Mouse (Mus musculus) neutrophil, adult 5-6 weeks (primary cell): ENCODE measurements around the gene Isg20l2. TPM values are rescaled to one million over a fixed set of nuclear protein-coding genes. Genes with fewer than 3 reads are reported as not detected.
A peak's percentile ranks its signal among the peaks of the same experiment; 100 is the strongest.

ENCODE experiments used
- ATAC-seq: fragments of 151-379, 151-347 bp; 2 replicates; pipeline ENCODE4 v1.8.0; 2017; ENCODE audit warnings: mild to moderate bottlenecking, moderate TSS enrichment; ENCODE audit not compliant: insufficient number of reproducible peaks, poor library complexity, low FRiP score, severe bottlenecking; ENCODE audit errors: extremely low read depth
- total RNA-seq: library from RNA; stranded (forward); fragments of 200-1000 nt; gene quantifications from 2 replicates; pipeline ENCODE4 v1.2.3, GENCODE M21; 2017

The Isg20l2 gene
- total RNA-seq, 1 experiment from 2014 or later, result 32.5 TPM

DNA sequence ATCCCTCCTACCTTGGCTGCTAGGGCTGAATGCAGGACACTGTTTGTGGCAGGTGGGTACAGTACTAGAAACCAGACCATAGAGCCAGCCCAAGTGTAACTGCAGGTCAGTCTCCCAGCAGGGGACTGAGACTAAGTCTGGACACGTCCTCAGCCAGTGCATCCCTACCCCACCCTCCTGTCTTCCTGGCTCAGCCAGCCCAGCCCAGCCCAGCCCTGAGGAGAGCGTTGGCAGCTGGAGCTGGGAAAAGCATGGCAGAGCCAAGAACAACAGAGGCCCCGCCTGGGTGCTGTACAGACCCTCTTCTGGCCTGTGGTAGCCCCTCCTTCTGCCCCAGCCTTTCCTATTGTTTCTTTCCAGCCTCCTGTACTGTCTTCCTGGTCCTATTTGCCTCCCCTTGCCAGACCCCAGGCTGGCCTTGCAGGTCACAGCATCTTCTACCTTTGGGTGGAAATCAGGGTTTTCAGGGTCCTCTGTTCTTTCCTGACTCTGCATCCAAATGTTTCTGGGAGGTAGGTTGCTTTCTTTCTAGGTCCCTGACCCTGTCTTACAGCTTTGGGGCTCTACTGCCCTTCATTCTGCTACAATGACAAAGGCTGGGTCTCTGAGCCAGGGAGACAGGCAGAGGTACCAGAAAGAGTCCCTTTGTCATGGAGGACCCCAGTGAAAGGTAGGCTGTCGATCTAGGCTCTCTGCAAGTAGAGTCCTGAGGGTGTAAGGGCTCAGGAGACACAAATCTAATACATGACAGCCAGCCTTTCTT lies 14.9 kb downstream of the Isg20l2 start:
- no peak for ATAC-seq

DNA sequence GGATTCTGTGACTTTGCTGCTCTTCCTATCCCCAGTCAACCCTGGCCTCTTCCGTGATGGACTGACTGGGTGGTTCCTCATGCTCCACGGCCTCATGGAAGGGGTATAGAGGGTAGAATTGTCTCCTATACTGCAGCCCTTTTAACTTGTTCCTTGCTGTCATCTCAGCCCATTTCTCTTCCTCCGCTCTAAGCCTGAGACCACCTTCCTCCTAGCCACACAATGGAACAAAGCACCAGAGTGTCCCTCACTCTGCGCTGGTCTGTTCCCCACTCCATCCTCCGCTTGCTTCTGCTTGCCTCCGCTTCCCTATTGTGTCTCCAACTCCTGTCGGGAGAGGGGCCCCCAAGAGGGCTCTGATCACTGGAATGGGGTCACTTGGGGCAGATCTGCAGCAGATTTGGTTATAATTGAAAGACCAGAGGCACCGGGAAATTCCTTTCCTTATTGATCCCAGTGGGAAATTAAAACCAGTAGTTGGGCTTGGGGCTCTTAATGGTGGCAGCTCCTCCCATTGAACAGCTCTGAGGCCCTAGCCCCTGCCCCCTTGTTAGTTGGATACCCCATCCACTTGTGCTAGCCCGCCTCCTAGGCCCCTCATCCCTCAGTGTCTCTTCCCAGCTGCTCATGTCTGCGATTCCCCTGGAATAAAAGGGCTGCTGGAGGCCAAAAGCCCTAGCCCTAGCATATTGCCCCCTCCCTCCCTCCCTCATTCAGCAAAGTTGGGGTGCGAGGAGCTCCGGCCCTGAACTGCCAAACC lies 15.8 kb downstream of the Isg20l2 start:
- ATAC-seq, result no peak

DNA sequence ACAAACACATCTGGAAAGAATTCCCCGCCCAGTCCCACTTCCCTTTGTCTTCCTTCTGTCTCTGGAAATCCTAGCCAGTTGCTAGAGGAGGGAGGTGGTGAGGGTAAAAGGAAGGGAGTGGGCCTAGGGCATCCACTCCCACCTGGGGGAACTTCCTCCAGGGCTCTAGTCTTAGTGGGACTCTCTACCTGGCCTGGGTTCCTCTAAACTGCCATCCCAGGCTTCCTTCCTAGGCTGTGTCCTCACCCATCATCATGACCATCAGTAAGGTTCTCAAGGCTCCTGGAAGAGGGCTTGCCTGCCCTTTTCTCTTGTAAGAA lies 16.4 kb downstream of the Isg20l2 start:
- no peak for ATAC-seq

DNA sequence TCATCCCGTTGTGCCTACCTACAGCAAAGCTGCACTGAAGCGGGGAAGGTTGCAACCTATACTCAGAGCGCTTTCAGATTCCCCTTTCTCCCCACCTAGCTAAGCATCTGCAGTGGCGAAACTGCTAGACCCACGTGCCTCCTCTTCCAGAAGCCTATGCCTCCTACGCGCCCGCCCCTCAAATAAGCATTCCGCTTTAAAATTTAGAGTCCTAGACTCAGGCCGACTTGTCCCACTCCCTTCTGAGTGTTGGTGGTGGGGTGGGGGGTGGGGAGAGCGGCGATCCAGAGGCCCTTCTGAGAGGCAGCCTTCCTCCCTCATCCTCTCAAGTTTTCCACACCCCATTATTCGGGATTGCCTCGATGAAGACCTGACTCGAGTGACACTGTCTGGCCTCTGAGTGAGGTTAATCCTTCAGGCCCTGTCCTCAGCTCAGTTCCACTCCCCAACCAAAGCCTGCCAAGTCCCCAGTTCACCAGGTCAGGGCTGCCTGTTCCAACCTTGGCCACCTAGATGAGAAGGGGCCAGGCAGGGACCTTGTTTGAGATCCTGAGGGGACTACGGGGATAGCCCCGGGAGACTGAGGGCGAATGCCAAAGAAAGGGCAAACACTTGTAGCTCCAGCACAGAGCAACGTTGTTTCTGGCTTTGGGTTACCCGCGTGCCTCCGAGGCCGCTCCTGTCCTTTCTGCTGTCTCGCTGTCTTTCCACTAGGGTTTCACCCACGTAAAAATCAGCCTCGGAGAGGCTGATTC lies 17.1 kb downstream of the Isg20l2 start:
- no peak for ATAC-seq

DNA sequence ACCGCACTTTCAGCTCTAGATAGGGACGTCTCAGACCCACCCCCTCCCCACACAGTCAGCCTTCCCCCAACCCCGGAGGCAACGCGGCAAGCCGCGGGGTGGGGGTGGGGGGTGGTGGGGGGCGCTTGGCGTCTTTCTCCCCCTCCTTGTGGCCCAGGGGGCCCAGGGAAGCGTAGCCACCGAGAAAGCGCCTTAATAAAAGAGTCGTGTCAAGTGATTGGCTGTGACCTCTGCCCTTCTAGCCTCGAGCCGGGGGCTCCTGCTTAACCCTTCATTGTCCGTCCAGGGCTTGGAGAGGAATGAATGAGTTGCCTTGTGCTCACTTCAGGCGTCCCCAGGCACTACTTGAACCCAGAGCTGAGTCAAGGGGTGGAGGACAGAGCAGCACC lies 17.7 kb downstream of the Isg20l2 start:
- ATAC-seq, result no peak

DNA sequence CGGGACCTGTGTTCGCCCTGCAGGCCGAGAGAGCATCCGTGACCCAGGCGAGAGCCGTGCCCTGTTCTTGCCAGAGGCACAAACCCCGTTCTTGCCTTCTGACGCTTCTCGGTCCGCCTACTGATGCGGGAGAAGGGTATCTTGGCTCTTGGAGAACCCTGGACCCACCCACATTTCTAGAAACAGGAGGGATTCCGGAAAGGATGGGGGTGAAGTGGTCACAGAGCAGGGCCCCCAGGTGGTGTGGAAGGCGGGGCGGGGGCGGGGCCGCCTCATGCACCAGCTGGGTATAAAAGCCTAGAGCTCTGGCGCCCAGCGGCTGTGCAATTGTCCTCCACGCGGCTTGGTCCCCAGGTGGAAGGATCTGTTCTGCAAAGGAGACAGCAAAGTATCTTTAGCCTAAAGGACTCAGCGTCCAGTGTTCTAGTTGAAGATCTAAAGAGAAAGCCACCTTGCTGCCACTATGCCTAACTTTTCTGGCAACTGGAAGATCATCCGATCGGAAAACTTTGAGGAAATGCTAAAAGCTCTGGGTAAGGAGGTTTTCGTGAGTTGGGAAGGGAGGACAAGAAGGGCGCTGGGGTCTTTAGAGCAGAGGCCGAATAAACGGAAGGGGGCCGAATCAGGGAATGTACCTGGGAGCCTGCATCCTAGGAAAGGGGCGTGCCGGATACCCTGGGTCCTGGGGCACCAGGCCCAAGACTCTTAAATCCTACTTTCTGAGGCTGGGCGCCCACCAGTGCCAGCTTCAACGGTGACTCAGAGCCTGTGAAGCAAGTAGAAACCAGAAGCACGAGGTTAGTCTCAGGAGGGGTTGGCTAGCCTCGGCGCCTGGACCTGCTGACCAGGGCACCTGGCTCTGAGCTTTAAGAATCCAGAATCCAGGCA lies 18.5 kb downstream of the Isg20l2 start, which contains the start of gene Crabp2:
TSS of gene Crabp2 (plus strand) at position 289 of the 888 bp plus-strand sequence.
- no peak for ATAC-seq

DNA sequence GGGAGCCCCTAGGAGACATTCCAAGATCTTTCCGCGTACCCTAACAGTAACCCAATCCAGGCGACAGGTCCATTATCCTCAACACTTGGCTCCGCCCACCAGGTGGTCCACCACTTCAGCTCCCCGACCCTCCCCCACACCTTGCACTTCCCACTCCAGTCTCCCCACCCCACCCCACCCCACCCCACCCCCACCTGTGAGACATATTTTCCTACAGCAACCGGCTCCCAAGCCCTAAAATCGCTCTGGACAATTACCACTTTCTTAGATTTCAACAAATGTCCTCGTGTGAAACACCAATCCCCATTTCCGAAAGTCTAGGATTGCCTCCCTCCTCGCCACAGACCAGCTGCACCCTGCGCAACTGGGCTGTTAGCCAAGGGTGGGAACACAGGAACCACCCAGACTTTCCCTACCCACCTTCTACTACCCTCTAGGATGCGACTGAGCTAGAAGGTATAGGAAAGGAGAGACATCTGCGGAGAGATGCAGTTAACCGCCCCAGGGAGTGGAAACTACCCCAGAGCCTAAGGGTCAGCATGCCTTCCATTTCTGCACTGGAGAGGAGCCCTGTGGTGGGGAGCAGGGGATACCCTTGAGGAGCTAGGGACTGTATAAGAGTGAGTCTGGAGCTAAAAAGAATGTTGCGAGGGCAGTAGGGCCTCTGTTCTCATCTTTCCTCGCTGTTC lies 19.3 kb downstream of the Isg20l2 start:
- no peak for ATAC-seq

DNA sequence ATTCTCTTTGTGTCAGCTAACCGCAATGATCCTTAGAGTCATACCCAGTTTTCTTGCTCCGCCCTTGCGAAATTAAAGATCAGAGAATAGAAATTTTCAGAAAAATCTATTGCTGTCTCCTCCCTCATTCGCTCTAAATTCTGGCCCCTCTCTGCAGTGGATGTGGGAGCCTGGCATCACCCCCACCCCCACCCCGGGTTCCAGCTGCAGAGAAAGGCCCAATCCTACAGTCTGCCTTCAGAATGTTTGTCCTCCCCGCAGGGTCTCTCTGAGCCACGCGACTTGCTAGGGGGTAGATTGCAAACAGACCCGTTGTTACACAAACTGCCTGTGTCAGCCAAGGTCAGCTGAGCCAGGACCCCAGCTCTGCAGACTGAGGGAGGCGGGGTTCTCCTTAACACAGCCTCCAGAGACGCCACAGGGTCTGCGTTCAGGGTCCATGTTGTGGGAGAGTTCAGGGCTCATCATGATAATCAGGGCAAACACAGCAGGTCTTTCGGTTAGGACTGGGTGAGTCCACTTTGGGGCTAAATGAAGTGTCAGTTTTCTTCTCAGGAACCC lies 19.9 kb downstream of the Isg20l2 start:
- no peak for ATAC-seq

DNA sequence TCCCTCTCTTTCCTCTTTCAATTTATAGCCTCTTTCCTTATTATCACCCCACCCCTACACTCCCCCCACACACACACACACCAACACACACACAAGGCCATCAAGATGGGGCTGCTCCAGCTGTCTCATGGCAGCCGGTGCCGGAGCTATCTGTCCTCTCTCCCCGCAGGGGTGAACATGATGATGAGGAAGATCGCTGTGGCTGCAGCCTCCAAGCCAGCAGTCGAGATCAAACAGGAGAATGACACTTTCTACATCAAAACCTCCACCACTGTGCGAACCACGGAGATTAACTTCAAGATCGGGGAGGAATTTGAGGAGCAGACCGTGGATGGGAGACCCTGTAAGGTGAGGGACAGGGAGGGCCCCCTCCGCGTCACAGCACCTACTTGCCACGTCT lies 21.8 kb downstream of the Isg20l2 start:
- ATAC-seq, result no peak

DNA sequence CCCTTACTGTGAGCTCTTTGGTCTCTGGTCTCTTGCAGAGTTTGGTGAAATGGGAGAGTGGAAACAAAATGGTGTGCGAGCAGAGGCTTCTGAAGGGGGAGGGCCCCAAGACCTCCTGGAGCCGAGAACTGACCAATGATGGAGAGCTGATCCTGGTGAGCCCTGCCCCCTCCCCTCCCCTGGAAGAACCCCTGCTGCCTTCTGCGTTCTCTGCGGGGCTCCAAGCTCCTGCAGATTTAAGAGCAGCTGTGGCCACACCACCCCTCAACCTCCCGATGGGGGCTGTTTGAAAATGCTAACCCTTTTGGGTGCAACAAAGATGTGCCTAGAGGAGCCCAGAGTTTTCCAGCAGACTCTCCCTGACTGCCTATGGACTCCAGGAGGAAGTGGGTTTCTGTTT lies 22.3 kb downstream of the Isg20l2 start:
- ATAC-seq, result no peak

DNA sequence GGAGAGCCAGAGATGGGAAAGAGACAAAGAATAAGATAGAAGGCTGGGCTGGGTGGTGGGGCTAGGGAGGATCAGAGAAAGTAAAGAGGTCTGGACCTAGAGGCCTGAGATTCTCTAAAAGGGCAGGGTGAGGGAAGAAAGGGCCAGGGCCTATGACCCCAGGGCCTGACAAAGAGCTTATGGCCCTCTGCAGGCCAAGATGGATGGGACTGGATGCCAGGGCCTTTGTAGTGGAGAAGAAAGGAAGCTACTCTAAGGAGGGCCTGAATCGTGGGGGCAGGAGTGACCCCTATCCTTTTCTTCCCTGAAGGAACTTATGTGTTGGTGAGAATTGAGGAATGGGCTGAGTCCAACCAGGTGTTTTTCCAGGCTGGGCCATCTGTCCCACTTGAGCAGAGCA lies 27.9 kb downstream of the Isg20l2 start:
- no peak for ATAC-seq

DNA sequence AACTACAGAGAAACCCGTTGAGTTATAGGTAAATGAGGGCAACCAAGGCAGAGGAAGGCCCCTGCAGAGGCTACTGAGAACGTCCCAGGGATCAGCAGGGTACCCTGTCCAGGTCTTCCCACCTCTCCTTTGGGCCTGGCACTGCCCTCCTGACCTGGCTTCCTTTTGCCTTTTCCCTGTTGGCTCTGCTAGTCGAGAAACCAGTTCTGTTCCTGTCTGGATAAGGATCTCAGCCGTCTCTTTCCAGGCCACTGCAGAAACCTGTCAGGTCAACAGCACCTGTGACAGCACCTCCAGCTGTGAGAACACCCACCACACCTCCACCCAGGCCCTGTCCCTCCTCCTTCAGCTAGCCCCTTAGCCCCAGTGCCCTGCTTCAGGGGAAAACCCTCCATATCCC lies 28.4 kb downstream of the Isg20l2 start:
- no peak for ATAC-seq

DNA sequence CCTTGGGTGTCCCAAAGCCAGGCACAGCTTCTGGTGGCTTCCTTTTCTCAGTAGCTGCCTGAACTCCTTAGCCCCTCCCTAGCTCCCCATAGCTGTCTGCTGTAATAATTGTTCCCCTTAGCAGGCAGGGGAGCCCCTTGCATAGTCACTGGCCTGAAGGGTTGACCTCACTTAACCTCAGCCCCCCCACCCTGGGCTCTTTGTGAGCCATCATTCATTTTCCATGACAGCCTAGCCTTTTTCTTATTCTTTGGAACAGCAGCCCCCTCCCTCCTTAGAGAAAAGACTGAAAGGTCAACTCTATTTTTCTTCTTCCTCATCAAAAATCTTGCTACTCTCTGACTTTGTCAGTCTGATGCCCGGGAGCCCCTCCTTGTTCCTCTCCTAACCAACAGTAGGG lies 28.9 kb downstream of the Isg20l2 start:
- ATAC-seq, result no peak

DNA sequence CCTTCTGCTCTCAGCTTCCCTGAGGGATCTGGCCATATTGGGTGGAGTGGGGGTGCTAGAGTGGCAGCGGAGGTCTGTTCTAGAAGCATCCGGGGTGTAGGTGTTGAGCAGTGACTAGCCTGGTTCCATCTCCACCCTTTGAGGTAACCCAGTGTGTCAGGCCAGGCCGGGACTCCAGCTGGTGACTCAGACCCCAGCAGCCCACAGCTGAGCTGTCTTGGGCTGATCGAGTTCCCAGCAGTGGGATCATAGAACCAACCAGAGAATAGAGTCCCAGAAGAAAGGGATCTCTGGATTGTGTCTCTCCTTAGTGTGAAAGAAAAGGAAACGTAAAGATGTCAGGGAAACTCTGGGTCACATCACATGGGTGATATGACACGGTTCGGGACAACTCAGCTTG lies 29.3 kb downstream of the Isg20l2 start:
- no peak for ATAC-seq

DNA sequence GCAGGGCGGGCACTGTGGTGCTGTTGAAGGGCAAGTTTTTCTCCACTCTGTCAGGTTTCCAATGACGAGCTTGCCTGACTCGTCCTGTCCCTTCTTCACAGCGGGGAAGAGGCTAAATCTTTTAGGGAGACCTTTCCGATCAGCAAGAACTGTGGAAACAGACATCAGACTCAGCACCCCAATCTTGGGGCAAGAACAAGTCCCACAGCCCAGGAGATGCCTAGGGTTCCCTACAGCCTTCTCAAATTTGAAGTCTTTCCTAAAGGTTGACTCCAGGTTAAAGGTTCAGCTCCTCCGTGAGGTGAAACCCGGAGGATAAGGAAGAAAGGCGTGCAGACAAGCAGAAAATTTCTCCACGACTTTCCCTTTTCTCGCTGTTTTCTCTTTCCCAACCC lies 30.1 kb downstream of the Isg20l2 start:
- ATAC-seq, result no peak

DNA sequence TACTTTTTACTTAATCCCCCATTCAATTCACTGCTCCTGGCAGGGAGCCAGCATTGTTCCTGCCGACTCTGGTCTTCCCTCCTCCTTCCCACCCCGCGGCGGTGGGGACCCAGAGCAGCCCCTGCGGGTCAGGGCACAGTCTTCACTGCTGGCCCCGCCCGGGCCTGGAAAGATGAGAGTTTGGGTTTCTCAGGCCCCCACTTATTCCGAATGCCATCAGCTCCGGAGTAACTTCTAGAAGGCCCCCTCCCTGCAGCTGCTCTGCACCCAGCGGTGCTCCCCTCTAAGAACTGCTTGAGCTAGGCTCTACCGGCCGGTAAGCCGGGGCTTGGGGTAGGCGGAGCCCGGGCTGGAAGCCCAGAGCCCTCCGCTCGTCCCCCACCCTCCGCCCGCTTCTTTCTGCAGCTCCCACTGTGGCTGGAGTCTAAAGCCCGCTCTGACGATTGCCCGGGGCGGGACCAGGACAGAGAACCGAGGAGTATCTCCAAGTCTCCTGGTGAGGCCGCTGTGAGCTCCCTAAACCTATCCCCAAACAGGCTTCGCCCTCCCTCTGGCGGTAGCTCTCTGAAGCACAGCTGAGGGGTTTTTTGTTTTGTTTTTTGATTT lies 30.6 kb downstream of the Isg20l2 start:
- peak; percentile 71 for ATAC-seq

DNA sequence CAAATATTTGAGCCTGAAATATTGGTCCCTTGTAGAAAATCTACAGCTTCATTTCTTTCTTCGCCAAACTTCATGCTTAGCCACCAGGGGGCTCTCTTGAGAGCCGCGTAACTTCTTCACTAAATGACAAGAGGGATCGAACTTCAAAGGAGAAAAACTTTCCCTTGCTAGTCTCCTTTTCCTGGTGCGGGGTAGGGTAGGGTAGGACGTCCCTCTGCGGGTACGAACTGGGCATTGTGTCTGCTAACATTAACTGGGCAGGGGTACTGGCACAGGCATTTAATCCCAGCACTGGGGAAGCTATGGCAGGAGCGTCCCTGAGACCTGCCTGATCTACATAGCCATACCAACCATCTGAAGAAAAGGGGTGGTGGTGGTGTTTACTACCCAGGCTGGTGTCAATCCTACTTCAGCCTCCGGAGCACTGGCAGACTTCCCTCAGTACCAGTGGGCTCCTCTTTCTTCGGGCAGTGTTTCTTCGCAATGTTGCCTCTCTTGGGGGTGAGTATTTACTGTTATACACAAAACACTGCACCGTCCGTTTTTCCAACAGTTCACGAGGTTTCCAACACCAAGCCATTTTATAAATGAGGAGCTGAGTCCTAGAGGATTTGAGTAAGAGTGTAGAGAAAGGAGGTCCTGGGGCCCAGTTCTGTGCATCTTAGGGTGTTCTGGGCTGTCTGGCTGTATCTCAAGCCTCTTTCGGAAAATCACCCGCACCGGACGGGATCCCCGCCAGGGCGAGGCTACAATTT lies 40.2 kb downstream of the Isg20l2 start:
- ATAC-seq, result no peak
